Mouse (Mus musculus) spleen, embryonic (tissue): ENCODE results near the gene Abcc2.

Experiments used
- CTCF ChIA-PET: fragments of 350-600 bp; sonication (Branson Sonifier 250); formaldehyde crosslinking; loops from one replicate; lab custom pipeline; 2022; lab: Charles Lee

Abcc2 gene

GRCm38 (mm10) chr19:43777308-43777707 is 4.7 kb upstream of the Abcc2 start:
- CTCF ChIA-PET: interaction anchor here (1.1 kb wide), 1 partner anchor 153 kb away, joined by 3 read pairs; no protein-coding TSS in a partner anchor

- CTCF ChIA-PET: no interaction called here
Observed at GRCm38 (mm10) chr19:43780391-43780790, 1.6 kb upstream of the Abcc2 start.

- CTCF ChIA-PET: no interaction called here
Observed at GRCm38 (mm10) chr19:43784761-43785160, 2.8 kb downstream of the Abcc2 start.

GRCm38 (mm10) chr19:43786249-43787026 is 4.4 kb downstream of the Abcc2 start:
- CTCF ChIA-PET: no interaction called here

GRCm38 (mm10) chr19:43789817-43790216 is 7.8 kb downstream of the Abcc2 start:
- CTCF ChIA-PET: no interaction called here

- CTCF ChIA-PET: interaction anchor here (0.6 kb wide), 1 partner anchor 165 kb away, joined by 3 read pairs; no protein-coding TSS in a partner anchor
Observed at GRCm38 (mm10) chr19:43792537-43792936, 10.5 kb downstream of the Abcc2 start.

GRCm38 (mm10) chr19:43793951-43794350 is 12.0 kb downstream of the Abcc2 start:
- CTCF ChIA-PET: interaction anchor here (0.6 kb wide), 1 partner anchor 23 kb away, joined by 3 read pairs; no protein-coding TSS in a partner anchor

- CTCF ChIA-PET: no interaction called here
Observed at GRCm38 (mm10) chr19:43795511-43795910, 13.5 kb downstream of the Abcc2 start.

- CTCF ChIA-PET: no interaction called here
Observed at GRCm38 (mm10) chr19:43797216-43797615, 15.2 kb downstream of the Abcc2 start.

GRCm38 (mm10) chr19:43801427-43802051 is 19.5 kb downstream of the Abcc2 start:
- CTCF ChIA-PET: no interaction called here

GRCm38 (mm10) chr19:43803866-43804265 is 21.9 kb downstream of the Abcc2 start:
- CTCF ChIA-PET: no interaction called here

GRCm38 (mm10) chr19:43809331-43809730 is 27.3 kb downstream of the Abcc2 start:
- CTCF ChIA-PET: no interaction called here

GRCm38 (mm10) chr19:43811419-43811818 is 29.4 kb downstream of the Abcc2 start:
- CTCF ChIA-PET: no interaction called here

- CTCF ChIA-PET: no interaction called here
Observed at GRCm38 (mm10) chr19:43813315-43813714, 31.3 kb downstream of the Abcc2 start.

GRCm38 (mm10) chr19:43815661-43816414 is 33.8 kb downstream of the Abcc2 start:
- CTCF ChIA-PET: no interaction called here

GRCm38 (mm10) chr19:43826855-43827254 is 44.9 kb downstream of the Abcc2 start:
- CTCF ChIA-PET: no interaction called here

- CTCF ChIA-PET: interaction anchor here (0.5 to 1.1 kb wide), 3 partner anchors 110 to 314 kb away, joined by 3 read pairs; partner anchors contain the start of gene Bloc1s2
Observed at GRCm38 (mm10) chr19:43832425-43833069, 50.6 kb downstream of the Abcc2 start.

GRCm38 (mm10) chr19:43843184-43843583 is 61.2 kb downstream of the Abcc2 start:
- CTCF ChIA-PET: no interaction called here

- CTCF ChIA-PET: no interaction called here
Observed at GRCm38 (mm10) chr19:43845331-43845908, 63.4 kb downstream of the Abcc2 start.

- CTCF ChIA-PET: no interaction called here
Observed at GRCm38 (mm10) chr19:43847056-43847455, 65.1 kb downstream of the Abcc2 start.

GRCm38 (mm10) chr19:43847966-43848365 is 66.0 kb downstream of the Abcc2 start:
- CTCF ChIA-PET: no interaction called here
